Mouse (Mus musculus): ENCODE measurements around the gene Cnnm4. TPM values are rescaled to one million over a fixed set of nuclear protein-coding genes. Genes with fewer than 3 reads are reported as not detected.

Cnnm4 gene
- polyA plus RNA-seq, 1 experiment from 2014 or later = 9.3 TPM

DNA sequence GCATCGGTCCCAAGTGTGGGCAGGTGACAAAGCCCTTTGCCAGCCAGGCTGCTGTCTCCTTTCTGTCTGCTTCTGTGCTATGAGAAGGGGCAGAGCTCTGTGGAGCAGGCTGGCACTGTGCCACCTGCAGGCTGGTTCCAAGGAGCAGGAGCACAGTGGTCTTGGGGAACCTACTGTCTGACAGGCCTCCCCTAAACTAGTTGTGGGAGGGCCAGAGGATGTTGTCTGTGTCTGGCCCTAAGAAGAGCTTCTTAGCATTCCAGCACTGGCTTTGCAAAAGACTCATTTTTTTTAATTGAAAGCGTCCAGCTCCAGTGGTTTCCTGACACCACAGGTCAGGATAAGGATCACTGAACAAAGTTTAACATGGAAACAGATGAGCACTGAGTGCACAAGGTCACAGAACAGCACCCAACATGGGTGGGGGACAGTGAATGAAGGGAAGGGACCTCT is 6.9 kb downstream of the Cnnm4 start:
- Histone ChIP-seq H3K9me3 (ENCODE audit: low read length) (no peaks in the 10 kb centered on the region), H3K9ac (replicated peaks; ENCODE audit: low read depth) (no peak overlapping the region), H3K27ac (ENCODE audit: low read length) (no peak overlapping the region), H3K4me2 (replicated peaks; ENCODE audit: low read depth, low read length) (no peak overlapping the region), H3K4me1 (ENCODE audit: insufficient read depth, low read depth, low read length) (peaks cover 21% of the 10 kb centered on the region), H3K4me3 (ENCODE audit: low read depth, low read length) (no peak overlapping the region), H3K36me3 (ENCODE audit: insufficient read depth, low read length) (no peaks in the 10 kb centered on the region), H3K27me3 (replicated peaks; ENCODE audit: insufficient read depth, low read length) (no peaks in the 10 kb centered on the region)
- 37% methylated on average over 2 of the region's 2 CpGs for WGBS
- ATAC-seq = no peak
- DNase-seq (ENCODE audit: low spot score) = no peak
- TF ChIP-seq EP300 (IDR thresholded peaks at IDR 0.05) (no peak), CTCF (IDR thresholded peaks at IDR 0.05) (no peak)

DNA sequence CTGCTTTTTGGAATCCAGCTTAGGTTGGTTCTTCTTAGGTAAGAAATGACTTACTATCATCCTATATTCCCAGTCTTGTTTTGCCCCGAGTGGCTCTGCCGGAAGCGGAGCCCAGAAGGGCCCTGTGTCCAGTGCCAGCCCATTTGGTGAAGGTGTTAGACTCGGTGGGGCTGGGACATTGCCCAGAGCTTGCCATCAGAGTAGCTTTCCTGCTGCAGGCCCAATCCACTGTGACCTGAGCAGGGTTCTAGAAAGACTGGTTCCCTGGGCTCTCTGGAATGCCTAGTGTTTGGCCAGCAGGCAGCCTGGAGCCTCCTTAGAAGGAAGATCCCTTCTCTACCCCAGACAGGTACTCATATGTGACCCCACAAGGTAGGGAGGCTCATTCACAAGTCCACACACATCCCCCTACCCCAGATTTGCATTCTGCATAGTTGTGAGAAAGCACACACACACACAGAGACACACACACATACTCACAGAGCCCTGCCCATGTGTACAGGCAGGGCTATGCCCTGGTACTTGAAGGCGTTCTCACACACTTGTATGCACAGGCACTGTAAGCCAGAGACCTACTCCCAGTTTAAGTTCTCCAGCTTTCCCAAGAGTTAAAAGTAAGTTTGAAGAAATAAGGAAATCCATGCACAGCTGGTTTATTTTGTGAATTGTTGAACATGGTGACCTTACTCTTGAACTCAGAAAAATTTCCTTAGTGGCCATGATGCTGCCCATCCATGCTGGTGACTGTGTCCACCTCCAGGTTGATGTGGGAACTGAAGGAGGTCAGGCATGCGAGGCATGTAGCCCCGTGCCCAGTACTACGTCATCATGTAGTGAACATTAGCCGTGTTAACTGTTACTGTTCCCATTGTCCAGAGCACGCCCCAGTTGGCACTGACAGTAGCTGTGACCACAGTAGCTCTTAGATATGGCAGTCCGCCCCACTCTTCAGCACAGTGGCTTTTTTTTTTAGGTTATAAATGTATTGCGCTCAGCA is 8.8 kb downstream of the Cnnm4 start:
- WGBS = 61% methylated on average over 12 of the region's 12 CpGs
- H3K27ac ChIP-seq (ENCODE audit: low read length) = peak overlapping the region; percentile 81
- TF ChIP-seq EP300 (IDR thresholded peaks at IDR 0.05) = no peak
- TF ChIP-seq CTCF (IDR thresholded peaks at IDR 0.05) = peak; percentile 51
- H3K36me3 ChIP-seq (ENCODE audit: insufficient read depth, low read length) = no peaks in the 10 kb centered on the region
- H3K4me2 ChIP-seq (replicated peaks; ENCODE audit: low read depth, low read length) = no peak overlapping the region
- no peak overlapping the region for H3K4me3 ChIP-seq (ENCODE audit: low read depth, low read length)
- H3K9me3 ChIP-seq (ENCODE audit: low read length) = no peaks in the 10 kb centered on the region
- H3K4me1 ChIP-seq (ENCODE audit: insufficient read depth, low read depth, low read length) = peaks cover 10% of the 10 kb centered on the region
- ATAC-seq (peak; percentile 90), DNase-seq (ENCODE audit: low spot score) (peak; percentile 70)
- H3K27me3 ChIP-seq (replicated peaks; ENCODE audit: insufficient read depth, low read length) = no peaks in the 10 kb centered on the region
- no peak overlapping the region for H3K9ac ChIP-seq (replicated peaks; ENCODE audit: low read depth)

DNA sequence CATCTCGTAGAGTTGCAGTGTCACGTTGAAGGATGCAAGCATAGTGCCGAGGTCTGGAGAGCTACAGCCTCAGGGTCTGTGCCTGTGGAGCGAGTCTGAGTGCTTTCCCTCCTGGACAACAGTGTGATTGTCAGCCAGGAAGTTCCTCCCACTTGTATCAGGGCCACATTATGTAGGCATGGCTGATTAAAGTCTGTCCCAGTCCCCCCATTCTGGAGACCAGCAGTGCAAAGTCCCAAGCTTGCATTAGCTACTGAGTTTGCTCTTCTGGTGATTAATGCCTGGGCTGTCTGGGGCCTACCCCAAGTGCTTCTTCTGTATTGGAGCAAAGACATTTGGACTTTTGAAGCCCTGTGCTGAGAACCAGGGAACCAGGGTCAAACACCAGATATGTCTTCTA is 12.4 kb downstream of the Cnnm4 start:
- H3K9me3 ChIP-seq (ENCODE audit: low read length) = no peaks in the 10 kb centered on the region
- H3K4me2 ChIP-seq (replicated peaks; ENCODE audit: low read depth, low read length) = no peak overlapping the region
- ATAC-seq (no peak), DNase-seq (ENCODE audit: low spot score) (no peak)
- 69% methylated on average over 4 of the region's 4 CpGs for WGBS
- no peak overlapping the region for H3K27ac ChIP-seq (ENCODE audit: low read length)
- no peak overlapping the region for H3K9ac ChIP-seq (replicated peaks; ENCODE audit: low read depth)
- no peaks in the 10 kb centered on the region for H3K27me3 ChIP-seq (replicated peaks; ENCODE audit: insufficient read depth, low read length)
- no peaks in the 10 kb centered on the region for H3K36me3 ChIP-seq (ENCODE audit: insufficient read depth, low read length)
- H3K4me3 ChIP-seq (ENCODE audit: low read depth, low read length) = no peak overlapping the region
- TF ChIP-seq EP300 (IDR thresholded peaks at IDR 0.05) (no peak), CTCF (IDR thresholded peaks at IDR 0.05) (no peak)
- H3K4me1 ChIP-seq (ENCODE audit: insufficient read depth, low read depth, low read length) = no peaks in the 10 kb centered on the region

DNA sequence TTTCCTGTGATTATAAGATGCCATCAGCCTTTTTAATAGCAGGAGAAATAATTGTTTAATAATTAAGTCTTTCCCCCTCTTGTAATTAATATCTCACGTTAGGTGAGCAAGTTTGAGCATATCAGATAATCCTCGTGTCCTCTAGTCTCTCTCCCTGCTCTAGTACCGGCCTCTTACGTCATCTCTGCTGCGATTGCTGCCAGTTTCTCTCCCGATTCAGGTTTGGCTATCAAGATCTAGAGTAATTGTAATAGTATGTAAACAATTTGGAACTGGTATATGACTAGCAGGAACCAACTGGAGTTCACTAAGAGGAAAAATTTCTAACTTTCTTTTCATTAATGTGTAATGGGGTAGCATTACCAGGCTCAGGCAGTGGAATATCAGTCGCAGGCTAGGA is 13.7 kb downstream of the Cnnm4 start:
- Histone ChIP-seq H3K4me2 (replicated peaks; ENCODE audit: low read depth, low read length) (no peak overlapping the region), H3K27ac (ENCODE audit: low read length) (no peak overlapping the region), H3K27me3 (replicated peaks; ENCODE audit: insufficient read depth, low read length) (no peaks in the 10 kb centered on the region), H3K4me3 (ENCODE audit: low read depth, low read length) (no peak overlapping the region), H3K4me1 (ENCODE audit: insufficient read depth, low read depth, low read length) (no peaks in the 10 kb centered on the region), H3K36me3 (ENCODE audit: insufficient read depth, low read length) (no peaks in the 10 kb centered on the region), H3K9ac (replicated peaks; ENCODE audit: low read depth) (no peak overlapping the region), H3K9me3 (ENCODE audit: low read length) (no peaks in the 10 kb centered on the region)
- 41% methylated on average over 7 of the region's 7 CpGs for WGBS
- ATAC-seq = no peak
- peak; percentile 46 for DNase-seq (ENCODE audit: low spot score)
- TF ChIP-seq CTCF (IDR thresholded peaks at IDR 0.05) (no peak), EP300 (IDR thresholded peaks at IDR 0.05) (no peak)

DNA sequence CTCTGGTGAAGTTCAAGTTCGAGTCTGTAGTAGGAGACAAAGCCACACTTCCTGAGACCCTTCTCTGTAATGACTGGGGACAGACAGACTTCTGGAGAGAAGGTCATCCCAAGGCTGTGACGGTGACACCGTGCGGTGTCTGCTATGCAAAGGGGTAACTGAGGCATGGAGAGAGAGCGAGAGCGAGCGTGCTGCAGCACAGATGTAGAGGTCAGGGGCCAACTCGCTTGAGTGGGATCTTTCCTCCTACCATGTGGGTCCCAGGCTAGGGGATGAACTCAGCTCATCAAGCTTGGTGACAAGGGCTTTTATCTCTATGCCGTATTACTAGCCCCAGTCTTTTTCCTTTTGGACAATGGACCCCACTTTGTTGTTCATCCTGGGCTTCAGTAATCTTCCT is 15.7 kb downstream of the Cnnm4 start:
- no peak overlapping the region for H3K4me3 ChIP-seq (ENCODE audit: low read depth, low read length)
- H3K9me3 ChIP-seq (ENCODE audit: low read length) = no peaks in the 10 kb centered on the region
- ATAC-seq = no peak
- DNase-seq (ENCODE audit: low spot score) = no peak
- no peaks in the 10 kb centered on the region for H3K36me3 ChIP-seq (ENCODE audit: insufficient read depth, low read length)
- no peak overlapping the region for H3K27ac ChIP-seq (ENCODE audit: low read length)
- no peaks in the 10 kb centered on the region for H3K27me3 ChIP-seq (replicated peaks; ENCODE audit: insufficient read depth, low read length)
- H3K4me1 ChIP-seq (ENCODE audit: insufficient read depth, low read depth, low read length) = no peaks in the 10 kb centered on the region
- no peak overlapping the region for H3K4me2 ChIP-seq (replicated peaks; ENCODE audit: low read depth, low read length)
- no peak overlapping the region for H3K9ac ChIP-seq (replicated peaks; ENCODE audit: low read depth)
- no peak for TF ChIP-seq CTCF (IDR thresholded peaks at IDR 0.05)
- no peak for TF ChIP-seq EP300 (IDR thresholded peaks at IDR 0.05)
- 88% methylated on average over 9 of the region's 9 CpGs for WGBS

DNA sequence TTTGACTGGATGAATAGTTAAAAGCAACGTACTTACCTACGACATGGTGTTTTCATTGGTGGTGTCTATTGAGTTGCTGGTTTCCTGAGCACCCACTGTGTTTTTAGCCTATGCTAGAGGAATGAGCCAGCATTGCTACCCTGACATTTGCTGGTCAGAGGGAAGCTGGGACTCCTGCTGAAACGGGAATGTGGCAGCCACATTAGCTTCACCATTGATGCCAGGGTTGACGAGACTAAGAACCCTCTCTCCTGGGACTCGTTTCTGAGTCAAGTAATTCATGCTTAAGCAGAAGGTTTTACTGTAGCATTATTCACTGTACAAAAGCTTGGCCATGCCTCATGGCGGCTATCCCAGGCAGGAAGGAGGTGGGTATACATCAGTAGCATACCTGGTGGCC is 18.2 kb downstream of the Cnnm4 start:
- Histone ChIP-seq H3K4me1 (ENCODE audit: insufficient read depth, low read depth, low read length) (no peaks in the 10 kb centered on the region), H3K9ac (replicated peaks; ENCODE audit: low read depth) (no peak overlapping the region), H3K27ac (ENCODE audit: low read length) (no peak overlapping the region), H3K4me3 (ENCODE audit: low read depth, low read length) (no peak overlapping the region), H3K4me2 (replicated peaks; ENCODE audit: low read depth, low read length) (no peak overlapping the region), H3K9me3 (ENCODE audit: low read length) (no peaks in the 10 kb centered on the region), H3K36me3 (ENCODE audit: insufficient read depth, low read length) (no peaks in the 10 kb centered on the region), H3K27me3 (replicated peaks; ENCODE audit: insufficient read depth, low read length) (no peaks in the 10 kb centered on the region)
- DNase-seq (ENCODE audit: low spot score) (no peak), ATAC-seq (no peak)
- TF ChIP-seq EP300 (IDR thresholded peaks at IDR 0.05) = no peak
- WGBS = 81% methylated on average over 6 of the region's 6 CpGs

Data from lung, postnatal 0 days (tissue).